Mouse (Mus musculus) c-Kit-positive CD71-positive TER-119-positive erythroid progenitor cells, embryonic 14.5 days (primary cell): ENCODE data around the gene Cldn18.

Source experiments
- DNase-seq: peaks from one replicate; pipeline ENCODE4 v3.0.0-alpha.2; 2013; ENCODE audit warnings: low spot score

Gene Cldn18

GRCm38 (mm10) chr9:99717134-99717533, at the start of gene Cldn18:
Gene Cldn18, minus strand, starts transcription at chr9:99717267.
- DNase-seq, result no peak

- no peak for DNase-seq
Measured at GRCm38 (mm10) chr9:99763530-99763929, 46.5 kb upstream of the Cldn18 start.

- no peak for DNase-seq
Measured at GRCm38 (mm10) chr9:99750272-99750671, 33.2 kb upstream of the Cldn18 start.

- DNase-seq, result no peak
Measured at GRCm38 (mm10) chr9:99748279-99748678, 31.2 kb upstream of the Cldn18 start.

GRCm38 (mm10) chr9:99747731-99748130, 30.7 kb upstream of the Cldn18 start:
- no peak for DNase-seq

GRCm38 (mm10) chr9:99744548-99744947, 27.5 kb upstream of the Cldn18 start:
- no peak for DNase-seq

GRCm38 (mm10) chr9:99729943-99730646, 13.0 kb upstream of the Cldn18 start:
- no peak for DNase-seq

- no peak for DNase-seq
Measured at GRCm38 (mm10) chr9:99727819-99728218, 10.8 kb upstream of the Cldn18 start.

GRCm38 (mm10) chr9:99725278-99725677, 8.2 kb upstream of the Cldn18 start:
- no peak for DNase-seq

- no peak for DNase-seq
Measured at GRCm38 (mm10) chr9:99720011-99720410, 2.9 kb upstream of the Cldn18 start.

GRCm38 (mm10) chr9:99710297-99710696, 6.8 kb downstream of the Cldn18 start:
- no peak for DNase-seq

GRCm38 (mm10) chr9:99709588-99710248, 7.3 kb downstream of the Cldn18 start:
- no peak for DNase-seq

- no peak for DNase-seq
Measured at GRCm38 (mm10) chr9:99707425-99708126, 9.5 kb downstream of the Cldn18 start.

- DNase-seq, result no peak
Measured at GRCm38 (mm10) chr9:99706264-99706663, 10.8 kb downstream of the Cldn18 start.

- DNase-seq, result no peak
Measured at GRCm38 (mm10) chr9:99703711-99704110, 13.4 kb downstream of the Cldn18 start.

- DNase-seq, result no peak
Measured at GRCm38 (mm10) chr9:99702215-99702614, 14.9 kb downstream of the Cldn18 start.

GRCm38 (mm10) chr9:99701187-99701586, 15.9 kb downstream of the Cldn18 start:
- no peak for DNase-seq

- no peak for DNase-seq
Measured at GRCm38 (mm10) chr9:99699752-99700389, 17.2 kb downstream of the Cldn18 start.

- DNase-seq, result no peak
Measured at GRCm38 (mm10) chr9:99694961-99695360, 22.1 kb downstream of the Cldn18 start.

GRCm38 (mm10) chr9:99690386-99690785, 26.7 kb downstream of the Cldn18 start:
- no peak for DNase-seq

GRCm38 (mm10) chr9:99689796-99690195, 27.3 kb downstream of the Cldn18 start:
- DNase-seq, result no peak

- DNase-seq, result no peak
Measured at GRCm38 (mm10) chr9:99685536-99686231, 31.4 kb downstream of the Cldn18 start.
